Mouse (Mus musculus): Measurements from ENCODE around the gene Dock9.

DNA sequence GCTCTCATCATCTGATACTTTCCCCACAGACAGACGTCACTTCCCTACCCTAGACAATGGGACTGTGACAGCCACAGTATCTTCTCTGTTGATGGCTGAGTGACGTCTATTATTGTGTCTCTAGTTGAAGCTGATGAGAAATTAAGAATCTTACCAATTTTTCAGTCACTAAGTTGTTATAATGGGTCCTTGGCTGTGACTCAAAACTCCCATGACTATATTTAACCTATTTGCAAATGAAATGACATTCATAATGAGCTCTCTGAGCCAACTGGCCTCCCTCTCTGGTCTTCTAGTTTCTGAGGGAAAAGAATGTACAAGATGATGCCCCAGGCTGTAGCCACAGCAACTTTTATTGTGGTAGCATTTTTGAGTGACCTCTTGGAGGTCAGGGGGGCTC, 153.3 kb downstream of the Dock9 start:
- TF ChIP-seq TAL1 (IDR thresholded peaks at IDR 0.05; ENCODE audit: low read length) (no peak), GATA1 (IDR thresholded peaks at IDR 0.05; ENCODE audit: low read length) (no peak)

Data from erythroblast, embryonic 14.5 days (primary cell).